Mouse (Mus musculus) mouse trophoblast stem cell (cell line): ENCODE measurements around the gene Trub2.

Experiments used
- in situ Hi-C, 2 experiments: fragments of 300-500 bp; cut with MseI, MboI; formaldehyde crosslinking; loops; 2 replicates in 1 of 2; 3 replicates in 1 of 2; pipeline ENCODE4 v1.15.1; 2025

Gene Trub2

GRCm38 (mm10) chr2:29773323-29773722 lies 15.0 kb downstream of the Trub2 start:
- in situ Hi-C loops: no loop called here

GRCm38 (mm10) chr2:29771611-29772461 lies 16.5 kb downstream of the Trub2 start:
- in situ Hi-C loops: no loop called here

GRCm38 (mm10) chr2:29770162-29770561 lies 18.1 kb downstream of the Trub2 start:
- in situ Hi-C loops: no loop called here

GRCm38 (mm10) chr2:29768901-29769300 lies 19.4 kb downstream of the Trub2 start:
- in situ Hi-C loops: no loop called here

GRCm38 (mm10) chr2:29767976-29768709 lies 20.2 kb downstream of the Trub2 start:
- in situ Hi-C loops: no loop called here

GRCm38 (mm10) chr2:29764831-29765230 lies 23.5 kb downstream of the Trub2 start:
- in situ Hi-C loops: no loop called here

- in situ Hi-C loops: no loop called here
Measured at GRCm38 (mm10) chr2:29755693-29756092, 32.6 kb downstream of the Trub2 start.

- in situ Hi-C loops: no loop called here
Measured at GRCm38 (mm10) chr2:29752397-29752796, 35.9 kb downstream of the Trub2 start.

GRCm38 (mm10) chr2:29751497-29751896 lies 36.8 kb downstream of the Trub2 start, which contains the start of gene Gm13420:
TSS of gene Gm13420 (minus strand) at chr2:29751685.
- in situ Hi-C loops: no loop called here

- in situ Hi-C loops: no loop called here
Measured at GRCm38 (mm10) chr2:29748499-29748898, 39.8 kb downstream of the Trub2 start.

- in situ Hi-C loops: no loop called here
Measured at GRCm38 (mm10) chr2:29747852-29748251, 40.5 kb downstream of the Trub2 start.

GRCm38 (mm10) chr2:29747188-29747782 lies 41.0 kb downstream of the Trub2 start:
- in situ Hi-C loops: no loop called here

GRCm38 (mm10) chr2:29744256-29744655 lies 44.0 kb downstream of the Trub2 start:
- in situ Hi-C loops: no loop called here

- in situ Hi-C loops: no loop called here
Measured at GRCm38 (mm10) chr2:29741207-29741606, 47.1 kb downstream of the Trub2 start.

- in situ Hi-C loops: no loop called here
Measured at GRCm38 (mm10) chr2:29739368-29739767, 48.9 kb downstream of the Trub2 start.

GRCm38 (mm10) chr2:29738799-29739198 lies 49.5 kb downstream of the Trub2 start:
- in situ Hi-C loops: no loop called here

- in situ Hi-C loops: no loop called here
Measured at GRCm38 (mm10) chr2:29737209-29737925, 50.9 kb downstream of the Trub2 start.

- in situ Hi-C loops: no loop called here
Measured at GRCm38 (mm10) chr2:29735708-29736107, 52.6 kb downstream of the Trub2 start.

GRCm38 (mm10) chr2:29733348-29733747 lies 55.0 kb downstream of the Trub2 start:
- in situ Hi-C loops: no loop called here

GRCm38 (mm10) chr2:29732559-29732958 lies 55.7 kb downstream of the Trub2 start:
- in situ Hi-C loops: no loop called here

- in situ Hi-C loops: no loop called here
Measured at GRCm38 (mm10) chr2:29731545-29731944, 56.8 kb downstream of the Trub2 start.

GRCm38 (mm10) chr2:29729500-29729899 lies 58.8 kb downstream of the Trub2 start:
- in situ Hi-C loops: no loop called here
